Comparison of ENCODE assay signal across 7 mouse cellular contexts in genomic region chr12:77780885-77781698, GRCm38 (mm10).
DNase-seq lines count a peak whose midpoint lies in the region; ATAC-seq and TF ChIP-seq lines count a peak whose summit lies in the region.

No protein-coding gene starts in this region.

- WGBS in embryonic facial prominence, embryonic 12.5 days: 33% methylated on average over 20 of the region's 20 CpGs
- WGBS in kidney, embryonic 14.5 days: 33% methylated on average over 20 of the region's 20 CpGs
- 22% methylated on average over 20 of the region's 20 CpGs for WGBS in limb, embryonic 14.5 days

- peak; percentile 95 for DNase-seq in adrenal gland, postnatal 14 days
- peak; percentile 77 to 78 for DNase-seq in heart, adult 9 months (ENCODE audit: low spot score in 2 of 2)
- DNase-seq in limb, embryonic 14.5 days (ENCODE audit: low spot score): peak; percentile 78
- peak; percentile 19 to 51 for DNase-seq in monocyte, adult 2 months (ENCODE audit: low read depth in 1 of 2, low spot score in 2 of 2)
- DNase-seq in spleen, postnatal 14 days (ENCODE audit: low spot score in 2 of 2): peak; percentile 59 to 79

- no peak overlapping the region for H3K27ac ChIP-seq in embryonic facial prominence, embryonic 12.5 days
- H3K27ac ChIP-seq in kidney, embryonic 14.5 days (ENCODE audit: low read depth, low read length): peak overlapping the region; percentile 11; the same call in 1 of the 2 replicates
- H3K27ac ChIP-seq in limb, embryonic 14.5 days (replicated peaks; ENCODE audit: low read depth, low read length): no peak overlapping the region

- no peak overlapping the region for H3K9ac ChIP-seq in embryonic facial prominence, embryonic 12.5 days
- no peak overlapping the region for H3K9ac ChIP-seq in kidney, embryonic 14.5 days (ENCODE audit: low read depth, low read length)
- H3K9ac ChIP-seq in limb, embryonic 14.5 days (ENCODE audit: low read depth, low read length, severe bottlenecking): peak overlapping the region; percentile 28; the same call in 1 of the 2 replicates

- no peaks in the 10 kb centered on the region for H3K9me3 ChIP-seq in embryonic facial prominence, embryonic 12.5 days
- no peaks in the 10 kb centered on the region for H3K9me3 ChIP-seq in kidney, embryonic 14.5 days (ENCODE audit: control insufficient read depth, low read length)
- no peaks in the 10 kb centered on the region for H3K9me3 ChIP-seq in limb, embryonic 14.5 days (ENCODE audit: control insufficient read depth, low read length)

- no peak for ATAC-seq in embryonic facial prominence, embryonic 12.5 days (ENCODE audit: insufficient number of reproducible peaks, insufficient read depth, low FRiP score, low TSS enrichment)
- ATAC-seq in kidney, embryonic 14.5 days (ENCODE audit: low FRiP score, low TSS enrichment): peak; percentile 72; the same call in 1 of the 2 replicates
- peak; percentile 78; the same call in 1 of the 2 replicates for ATAC-seq in limb, embryonic 14.5 days (ENCODE audit: low FRiP score, low read depth)

- H3K4me3 ChIP-seq in embryonic facial prominence, embryonic 12.5 days: peak overlapping the region; percentile 23; the same call in 1 of the 2 replicates
- peak overlapping the region; percentile 21; the same call in 1 of the 2 replicates for H3K4me3 ChIP-seq in kidney, embryonic 14.5 days (ENCODE audit: low read length)
- peak overlapping the region; percentile 32 for H3K4me3 ChIP-seq in limb, embryonic 14.5 days (replicated peaks; ENCODE audit: low read length)

- peak overlapping the region; percentile 40 for H3K4me2 ChIP-seq in embryonic facial prominence, embryonic 12.5 days (replicated peaks)
- H3K4me2 ChIP-seq in kidney, embryonic 14.5 days (replicated peaks; ENCODE audit: low read depth, low read length): peak overlapping the region; percentile 41
- peak overlapping the region; percentile 49 for H3K4me2 ChIP-seq in limb, embryonic 14.5 days (replicated peaks; ENCODE audit: low read depth, low read length, severe bottlenecking)

- TF ChIP-seq POLR2A in limb, embryonic 14.5 days (IDR thresholded peaks at IDR 0.05; ENCODE audit: borderline replicate concordance, extremely low read depth, insufficient read depth, insufficient read length): no peak

- no peaks in the 10 kb centered on the region for H3K36me3 ChIP-seq in embryonic facial prominence, embryonic 12.5 days
- no peaks in the 10 kb centered on the region for H3K36me3 ChIP-seq in kidney, embryonic 14.5 days (ENCODE audit: control insufficient read depth, insufficient read depth, low read length)
- no peaks in the 10 kb centered on the region for H3K36me3 ChIP-seq in limb, embryonic 14.5 days (ENCODE audit: control insufficient read depth, insufficient read depth, low read length)

- no peaks in the 10 kb centered on the region for H3K4me1 ChIP-seq in embryonic facial prominence, embryonic 12.5 days
- no peaks in the 10 kb centered on the region for H3K4me1 ChIP-seq in kidney, embryonic 14.5 days (ENCODE audit: control insufficient read depth, insufficient read depth, low read length)
- peaks cover 5% of the 10 kb centered on the region; the same call in 1 of the 2 replicates for H3K4me1 ChIP-seq in limb, embryonic 14.5 days (ENCODE audit: control insufficient read depth, insufficient read depth, low read length)

- no peaks in the 10 kb centered on the region for H3K27me3 ChIP-seq in embryonic facial prominence, embryonic 12.5 days
- H3K27me3 ChIP-seq in kidney, embryonic 14.5 days (ENCODE audit: control insufficient read depth, insufficient read depth, low read length): no peaks in the 10 kb centered on the region
- no peaks in the 10 kb centered on the region for H3K27me3 ChIP-seq in limb, embryonic 14.5 days (ENCODE audit: control insufficient read depth, insufficient read depth, low read length)

Comparison
In these comparisons a context has a peak if more than half of its experiments do, and no peak if none do; other contexts are left out.
1. DNase-seq: peak in every context shown above with its lines; median percentile 95 in adrenal gland, postnatal 14 days; 78 in limb, embryonic 14.5 days; 78 in heart, adult 9 months; 69 in spleen, postnatal 14 days; 35 in monocyte, adult 2 months.